Mouse (Mus musculus): ENCODE measurements around the gene Slc45a3.
A peak's percentile ranks its signal among the peaks of the same experiment; 100 is the strongest.

The Slc45a3 gene

GRCm38 (mm10) chr1:132000506-132000905 is 37.7 kb downstream of the Slc45a3 start:
- DNase-seq: no peak

GRCm38 (mm10) chr1:132001880-132002330 is 39.1 kb downstream of the Slc45a3 start:
- no peak for DNase-seq

GRCm38 (mm10) chr1:132003111-132003510 is 40.3 kb downstream of the Slc45a3 start:
- DNase-seq: no peak

- DNase-seq: no peak
Measured at GRCm38 (mm10) chr1:132003817-132004216, 41.0 kb downstream of the Slc45a3 start.

GRCm38 (mm10) chr1:132004574-132005180 is 41.9 kb downstream of the Slc45a3 start:
- DNase-seq: no peak

- no peak for DNase-seq
Measured at GRCm38 (mm10) chr1:132005466-132005865, 42.7 kb downstream of the Slc45a3 start.

GRCm38 (mm10) chr1:132006046-132006445 is 43.3 kb downstream of the Slc45a3 start:
- no peak for DNase-seq

GRCm38 (mm10) chr1:132006721-132007120 is 44.0 kb downstream of the Slc45a3 start:
- DNase-seq: no peak

- DNase-seq: peak; percentile 83
Measured at GRCm38 (mm10) chr1:132007282-132007815, 44.6 kb downstream of the Slc45a3 start, which contains the start of gene Elk4. Gene Elk4, plus strand, starts transcription at chr1:132007607.

GRCm38 (mm10) chr1:132007828-132008827 is 45.4 kb downstream of the Slc45a3 start:
- peak; percentile 68 for DNase-seq

GRCm38 (mm10) chr1:132008881-132009644 is 46.3 kb downstream of the Slc45a3 start:
- DNase-seq: no peak

- DNase-seq: no peak
Measured at GRCm38 (mm10) chr1:132010632-132011501, 48.1 kb downstream of the Slc45a3 start.

- DNase-seq: no peak
Measured at GRCm38 (mm10) chr1:132011785-132012184, 49.0 kb downstream of the Slc45a3 start.

GRCm38 (mm10) chr1:132012861-132013260 is 50.1 kb downstream of the Slc45a3 start:
- DNase-seq: no peak

GRCm38 (mm10) chr1:132014800-132015199 is 52.0 kb downstream of the Slc45a3 start:
- DNase-seq: no peak

- DNase-seq: no peak
Measured at GRCm38 (mm10) chr1:132016691-132017090, 53.9 kb downstream of the Slc45a3 start.

GRCm38 (mm10) chr1:132019876-132020275 is 57.1 kb downstream of the Slc45a3 start:
- no peak for DNase-seq

GRCm38 (mm10) chr1:132022107-132022506 is 59.3 kb downstream of the Slc45a3 start:
- DNase-seq: no peak

GRCm38 (mm10) chr1:132026925-132027646 is 64.3 kb downstream of the Slc45a3 start:
- peak; percentile 24 for DNase-seq

- no peak for DNase-seq
Measured at GRCm38 (mm10) chr1:132027978-132028377, 65.2 kb downstream of the Slc45a3 start.

- DNase-seq: no peak
Measured at GRCm38 (mm10) chr1:132028413-132028812, 65.6 kb downstream of the Slc45a3 start.

Measured in cerebellum, adult 9-10 months (tissue).